18 mouse cellular contexts compared by ENCODE assay signal in genomic region chr10:63236663-63237062, GRCm38 (mm10). TPM values are rescaled to one million over a fixed set of nuclear protein-coding genes. Genes with fewer than 3 reads are reported as not detected.
"Had no signal": no experiment of that assay in that cellular context is flagged by ENCODE, and none has a peak within 500 bp of the region (broad histone marks: within the 10 kb centered on the region; RNA-seq: fewer than 3 reads in every experiment).

No protein-coding gene starts in this region.

- H3K4me3 ChIP-seq: left cerebral cortex, adult 2 months; limb, embryonic 15.5 days; liver, embryonic 12.5 days; megakaryocyte, embryonic 14.5 days; midbrain, embryonic 15.5 days; neural tube, embryonic 12.5 days had no signal

- H3K9me3 ChIP-seq: limb, embryonic 15.5 days; liver, embryonic 12.5 days; midbrain, embryonic 15.5 days; neural tube, embryonic 12.5 days had no signal

- H3K27me3 ChIP-seq: limb, embryonic 15.5 days; liver, embryonic 12.5 days; midbrain, embryonic 15.5 days; neural tube, embryonic 12.5 days had no signal

- ATAC-seq: liver, embryonic 12.5 days; midbrain, embryonic 15.5 days had no signal

- H3K9ac ChIP-seq: limb, embryonic 15.5 days; liver, embryonic 12.5 days; lung, embryonic 14.5 days; midbrain, embryonic 15.5 days; neural tube, embryonic 12.5 days had no signal

- H3K27ac ChIP-seq: left cerebral cortex, adult 2 months; limb, embryonic 15.5 days; liver, embryonic 12.5 days; macrophage; midbrain, embryonic 15.5 days; neural tube, embryonic 12.5 days had no signal

- DNase-seq: kidney, postnatal 10 days; kidney, postnatal 4 days; lung, embryonic 14.5 days; lung, postnatal 10 days; spleen, adult 18-20 months; thymus, adult 2 months; thymus, postnatal 25 days had no signal

- H3K4me1 ChIP-seq: limb, embryonic 15.5 days; liver, embryonic 12.5 days; midbrain, embryonic 15.5 days; neural tube, embryonic 12.5 days had no signal

- H3K36me3 ChIP-seq: limb, embryonic 15.5 days; liver, embryonic 12.5 days; midbrain, embryonic 15.5 days; neural tube, embryonic 12.5 days had no signal

RNA-seq across cellular contexts. Expression of gene Mypn, which starts 32.9 kb away (rescaled TPM):
- total RNA-seq: monocyte, adult 5-6 weeks; neutrophil, adult 5-6 weeks had no signal
- polyA plus RNA-seq: kidney, embryonic 14.5 days; macrophage; stomach, embryonic 14.5 days had no signal
